Mouse (Mus musculus) heart, adult 11 months (tissue): ENCODE data around the gene Gramd4.
A peak's percentile ranks its signal among the peaks of the same experiment; 100 is the strongest.

ENCODE experiments used
- DNase-seq: peaks from one replicate; pipeline ENCODE4 v3.0.0; 2022

Gene Gramd4

DNA sequence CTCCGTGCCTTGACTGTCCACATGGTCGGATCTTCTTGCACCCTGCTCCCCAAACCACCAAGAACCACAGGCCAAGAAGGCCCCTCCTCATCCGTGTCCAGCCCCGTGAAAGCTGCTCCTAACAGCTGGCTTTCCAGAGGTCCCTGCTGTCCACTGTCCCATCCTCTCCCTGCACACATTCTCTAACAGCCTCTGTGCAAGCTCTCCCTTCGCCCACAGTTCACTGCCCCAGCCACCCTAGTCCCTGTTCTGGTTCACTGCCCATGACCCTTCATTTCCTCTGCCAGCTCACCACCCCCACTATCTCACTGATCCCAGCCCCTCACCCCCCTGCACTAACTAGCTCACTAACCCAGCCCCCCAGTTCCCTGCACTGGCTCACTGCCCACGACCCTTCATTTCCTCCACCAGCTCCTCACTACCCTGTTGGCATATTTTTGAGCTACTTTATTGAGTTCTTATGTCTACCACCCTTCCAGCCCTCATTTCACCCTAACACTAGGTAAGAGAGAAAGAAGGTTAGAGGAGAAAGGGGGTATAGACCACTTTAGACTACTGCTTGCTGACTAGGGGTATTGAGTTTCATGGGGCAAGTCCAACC lies 5.5 kb upstream of the Gramd4 start:
- peak; percentile 88 for DNase-seq

DNA sequence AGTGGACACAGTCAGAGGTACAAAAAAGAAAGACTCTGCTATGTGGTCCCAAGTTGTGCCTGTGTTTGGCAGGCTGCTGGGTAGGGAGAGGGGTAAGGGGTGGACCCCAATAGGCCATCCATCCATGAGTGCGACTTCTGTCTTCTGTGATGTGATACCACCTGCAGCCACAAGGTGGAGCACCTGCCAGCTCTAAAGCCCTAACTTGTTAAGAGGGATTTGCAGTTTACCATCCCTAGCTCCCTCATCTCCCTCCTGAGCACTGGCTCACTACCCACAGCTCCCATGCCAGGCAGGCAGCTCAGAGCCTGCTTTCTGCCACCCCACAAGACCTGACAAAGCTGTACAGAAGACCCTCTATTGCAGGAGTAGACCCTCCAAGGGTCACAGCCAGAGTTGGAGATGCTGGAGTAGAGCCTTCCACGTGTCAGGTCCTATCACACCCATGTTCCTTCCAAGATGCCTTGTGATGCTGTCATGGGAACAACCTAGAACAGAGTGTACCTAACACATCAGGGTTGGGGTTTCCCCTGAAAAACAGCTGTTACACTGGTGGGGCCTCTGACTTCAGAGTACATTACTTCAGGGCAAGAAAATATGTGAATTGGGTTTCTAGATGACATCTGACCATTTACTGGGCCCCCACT lies 3.5 kb upstream of the Gramd4 start:
- DNase-seq = peak; percentile 99

DNA sequence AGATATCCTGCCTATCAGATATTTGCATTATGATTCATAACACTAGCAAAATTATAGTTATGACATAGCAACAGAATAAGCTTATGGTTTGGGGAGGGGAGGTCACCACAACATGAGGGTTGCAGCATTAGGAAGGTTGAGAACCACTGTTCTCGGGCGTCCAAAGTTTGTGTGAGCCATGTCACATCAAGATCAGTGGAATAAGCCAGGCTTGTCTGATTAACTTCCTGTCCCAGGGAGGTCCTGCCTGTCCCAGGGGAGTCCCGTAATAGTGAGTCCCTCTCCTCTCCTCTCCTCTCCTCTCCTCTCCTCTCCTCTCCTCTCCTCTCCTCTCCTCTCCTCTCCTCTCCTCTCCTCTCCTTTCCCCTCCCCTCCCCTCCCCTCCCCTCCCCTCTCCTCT lies 2.6 kb upstream of the Gramd4 start:
- DNase-seq = peak; percentile 89

DNA sequence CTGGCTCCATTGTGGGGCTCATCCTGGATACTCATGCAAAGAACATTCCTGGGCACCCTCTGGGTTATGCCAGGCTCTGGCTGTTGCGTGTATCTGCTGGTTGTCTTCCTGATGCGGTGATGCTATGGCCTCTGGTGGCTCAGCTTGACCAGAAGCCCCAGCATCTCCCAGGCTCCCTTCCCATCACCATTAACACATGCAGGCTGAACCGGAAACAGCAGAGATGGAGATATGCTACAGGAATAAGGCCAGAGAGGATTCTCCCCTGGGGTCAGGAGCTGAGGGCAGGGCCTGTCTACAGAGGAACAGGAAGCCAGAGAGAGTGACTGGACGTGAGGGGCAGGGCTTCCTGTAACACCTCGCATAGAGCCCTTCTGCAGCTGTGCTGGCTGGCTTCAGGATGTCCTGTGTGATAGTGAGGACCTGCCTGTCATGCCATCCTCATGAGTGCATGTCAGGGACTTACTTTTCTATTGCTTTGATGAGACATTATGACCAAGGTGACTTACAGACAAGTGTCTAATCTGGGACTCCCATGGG lies 1.2 kb upstream of the Gramd4 start:
- DNase-seq = peak; percentile 97

DNA sequence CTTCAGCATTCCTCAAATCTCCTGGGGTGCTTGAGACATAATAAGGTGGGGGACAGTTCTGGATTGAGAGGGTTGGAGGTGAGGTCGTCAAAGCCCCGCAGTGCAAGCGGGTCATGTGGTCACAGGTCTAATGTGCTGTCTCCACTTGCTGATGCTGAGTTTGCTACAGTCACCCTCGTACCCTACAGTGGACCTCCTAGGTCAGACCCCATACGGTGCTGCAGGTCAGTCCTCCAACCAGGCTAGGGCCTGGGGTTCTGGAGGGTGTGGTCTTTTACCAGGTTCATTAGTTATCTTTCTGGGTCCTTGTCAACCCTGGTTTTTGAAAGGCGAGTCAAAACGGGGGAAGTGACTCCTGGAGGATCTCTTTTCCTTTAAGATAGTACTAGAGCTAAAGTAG lies 413 bp downstream of the Gramd4 start:
- DNase-seq = peak; percentile 95

DNA sequence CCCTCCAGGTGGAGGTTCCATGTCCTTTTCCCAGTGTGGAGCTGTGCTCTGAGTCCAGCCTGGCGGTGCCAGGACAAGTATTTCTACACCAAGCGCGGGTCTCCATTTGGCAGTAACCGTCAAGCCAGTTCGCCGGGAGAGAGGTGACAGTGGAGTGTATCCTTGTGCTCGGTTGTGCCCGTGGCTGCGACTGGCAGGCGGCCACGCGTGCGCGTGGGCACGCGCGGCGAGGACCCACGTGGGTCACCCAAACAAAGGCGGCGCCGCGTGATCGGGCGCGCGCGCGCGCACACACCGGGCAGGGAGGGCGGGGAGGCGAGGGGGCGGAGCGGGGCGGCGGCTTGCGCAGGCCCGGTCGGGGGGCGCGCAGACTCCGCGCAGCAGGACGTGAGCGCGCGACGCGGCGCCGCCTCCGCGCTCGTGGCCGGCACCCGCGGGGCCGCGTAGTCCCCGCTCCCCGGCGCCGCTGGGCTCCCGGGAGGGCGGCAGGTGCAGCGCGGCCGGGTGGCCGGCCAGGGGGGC lies 960 bp downstream of the Gramd4 start:
- DNase-seq = peak; percentile 99

DNA sequence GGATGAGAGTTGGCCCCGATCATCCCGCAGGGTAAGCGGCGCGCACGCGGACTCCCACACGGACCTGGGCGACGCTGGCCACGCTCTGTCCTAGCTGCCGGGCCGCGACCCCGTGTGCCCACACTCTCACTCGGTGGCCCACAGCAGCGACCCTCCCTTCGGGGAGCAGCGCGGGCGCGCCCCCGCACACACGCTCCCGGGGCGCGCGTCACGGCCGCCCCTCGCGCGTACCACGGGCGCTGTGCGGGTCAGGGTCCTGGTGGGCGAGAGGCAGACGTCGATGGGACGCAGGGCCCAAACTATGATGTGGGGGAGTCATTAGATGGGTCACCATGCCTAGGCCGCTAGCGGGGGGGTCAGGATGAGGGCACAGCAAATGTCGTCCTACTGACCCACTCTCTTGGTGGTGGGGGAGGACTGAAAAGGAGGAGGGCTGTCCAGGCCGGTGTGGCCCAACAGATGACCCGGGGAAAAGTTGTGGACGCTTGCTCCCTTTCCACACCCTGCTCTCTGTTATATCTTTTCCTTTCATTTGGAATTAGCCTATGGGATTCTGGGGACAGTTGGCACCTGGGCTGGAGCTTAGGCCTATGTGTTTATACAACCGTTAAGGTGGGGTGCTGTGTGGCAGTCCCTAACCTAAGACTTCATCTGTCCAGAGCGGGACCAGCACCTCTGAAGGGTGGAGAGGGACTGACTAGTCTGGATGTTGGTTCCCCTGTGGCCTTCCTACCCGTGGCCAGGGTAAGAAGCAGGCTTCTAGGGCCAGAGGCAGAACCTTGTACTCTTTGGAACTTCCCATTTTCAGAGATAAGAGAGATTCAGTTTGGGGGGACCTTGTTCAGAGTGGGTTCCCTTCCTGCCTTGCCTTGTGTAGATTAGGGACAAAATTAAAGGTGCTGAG lies 1.7 kb downstream of the Gramd4 start:
- DNase-seq = peak; percentile 97

DNA sequence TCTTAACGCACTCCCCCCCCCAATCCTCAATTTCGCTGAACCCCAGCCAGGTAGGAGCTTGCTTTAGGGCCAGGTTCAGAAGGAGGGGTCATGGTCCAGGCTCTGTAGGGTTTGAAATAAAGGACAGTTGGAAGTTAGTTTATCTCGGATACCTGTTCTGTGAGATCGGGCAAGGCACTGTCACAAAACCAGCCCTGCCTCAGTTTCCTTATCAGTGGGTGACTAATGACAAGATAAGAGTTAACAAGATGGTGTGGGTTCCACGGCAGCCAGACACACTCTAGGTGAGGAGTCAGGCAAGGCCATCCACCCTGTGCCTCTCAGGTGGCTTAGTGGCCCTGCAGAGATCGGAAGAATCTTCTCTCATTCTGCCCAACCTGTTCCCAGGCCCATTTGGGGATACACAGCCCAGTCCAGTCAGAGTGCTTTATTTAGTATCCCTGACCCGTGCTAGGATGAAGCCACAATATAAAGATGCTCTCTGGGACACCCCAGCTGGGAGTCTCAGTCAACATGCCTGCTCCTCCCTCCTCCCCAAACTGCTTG lies 2.4 kb downstream of the Gramd4 start:
- DNase-seq = peak; percentile 92

DNA sequence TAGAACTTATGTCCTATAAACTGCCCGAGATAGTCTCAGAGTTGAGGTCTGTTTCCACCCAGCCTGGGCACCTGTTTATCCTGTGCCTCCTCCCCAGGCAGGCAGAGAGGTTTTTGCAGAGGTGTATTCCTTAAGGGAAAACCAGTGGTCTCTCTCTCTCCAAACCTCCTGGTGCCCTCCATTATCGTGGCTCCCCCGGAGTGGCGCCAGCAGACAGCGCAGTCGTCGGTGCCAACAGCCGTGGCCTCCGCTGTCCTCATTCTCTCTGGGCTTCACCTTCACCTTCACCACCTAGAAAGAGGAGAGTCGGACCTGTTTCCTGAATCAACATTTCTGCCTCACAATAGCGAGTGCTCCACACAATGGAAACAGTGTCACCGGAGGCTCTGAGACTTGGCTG lies 3.1 kb downstream of the Gramd4 start:
- peak; percentile 94 for DNase-seq

DNA sequence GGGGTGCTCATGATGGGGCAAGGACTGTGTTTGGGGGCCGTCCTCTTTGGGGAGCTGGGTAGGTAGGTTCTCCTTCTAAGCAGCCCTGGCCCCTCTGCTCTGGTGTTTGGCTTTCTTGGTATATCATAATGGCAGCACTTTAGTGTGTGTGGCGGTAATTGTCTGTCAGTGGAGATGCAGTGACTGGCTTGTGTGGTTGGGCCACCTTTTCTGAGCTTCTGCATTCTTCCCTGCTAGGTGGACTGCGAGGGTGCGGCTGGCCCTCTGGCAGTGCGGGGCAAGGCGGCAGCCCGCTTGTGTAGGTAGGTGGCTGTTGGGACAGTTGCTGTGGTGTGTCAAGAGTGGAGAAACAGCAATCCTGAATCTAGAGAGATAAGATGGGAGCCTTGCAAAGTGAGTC lies 3.7 kb downstream of the Gramd4 start:
- peak; percentile 92 for DNase-seq

DNA sequence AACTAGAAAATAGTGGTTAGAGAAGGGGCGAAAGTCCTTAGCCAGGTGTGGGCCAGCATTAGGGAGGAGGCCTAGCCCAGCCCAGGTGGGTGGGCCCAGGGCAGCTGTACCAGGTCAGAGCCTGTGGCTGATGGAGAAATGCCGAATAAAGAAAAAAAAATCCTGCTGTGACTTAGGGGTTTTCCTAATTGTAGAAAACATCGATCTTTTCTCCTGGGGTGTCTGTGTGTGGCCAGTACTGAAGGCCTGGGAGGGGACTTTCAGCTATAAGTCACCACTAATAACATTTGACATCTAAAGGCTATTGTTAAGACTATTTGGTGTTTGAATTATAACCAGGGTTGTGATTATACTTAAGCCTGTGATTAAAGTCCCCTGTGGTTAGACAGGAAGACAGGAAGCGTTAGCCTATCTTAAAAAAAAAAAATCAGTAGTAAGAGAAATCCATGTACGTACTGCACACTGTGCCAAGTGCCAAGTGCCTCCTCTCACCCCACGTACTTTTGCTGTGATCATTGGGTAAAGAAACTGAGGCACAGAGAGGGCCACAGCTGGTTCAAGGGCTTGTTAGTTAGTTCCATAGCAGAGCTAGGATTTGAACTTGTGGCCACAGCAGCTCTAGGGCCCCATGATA lies 4.5 kb downstream of the Gramd4 start:
- no peak for DNase-seq

DNA sequence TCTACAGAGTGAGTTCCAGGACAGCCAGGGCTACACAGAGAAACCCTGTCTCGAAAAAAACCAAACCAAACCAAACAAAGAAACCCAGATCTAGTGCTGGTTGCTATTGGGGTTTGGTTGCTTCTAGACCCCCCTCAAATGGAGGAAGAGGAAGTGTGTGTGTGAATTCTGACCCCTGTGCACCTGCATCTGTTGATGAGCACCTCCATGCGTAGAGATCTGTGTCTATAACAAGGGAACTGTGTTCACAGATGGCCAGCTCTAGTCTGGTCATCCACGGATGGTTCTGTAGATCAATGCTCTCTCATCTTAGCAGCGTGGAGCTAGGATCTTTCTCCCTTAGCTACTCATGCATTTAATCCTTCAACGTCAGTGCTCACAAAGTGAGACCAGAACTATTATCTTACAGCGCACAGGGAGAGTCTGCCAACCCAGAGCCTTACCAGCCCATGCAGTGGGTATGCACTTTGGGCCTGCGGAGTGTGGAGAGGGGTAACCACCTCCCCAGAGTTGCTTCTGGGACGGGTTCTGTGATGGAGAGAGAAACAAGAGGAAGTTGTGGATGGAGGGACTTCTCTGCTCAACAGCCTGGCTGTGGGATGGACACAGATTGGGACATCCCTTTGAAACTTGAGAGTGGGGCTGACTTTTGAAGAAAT lies 6.8 kb downstream of the Gramd4 start:
- peak; percentile 80 for DNase-seq

DNA sequence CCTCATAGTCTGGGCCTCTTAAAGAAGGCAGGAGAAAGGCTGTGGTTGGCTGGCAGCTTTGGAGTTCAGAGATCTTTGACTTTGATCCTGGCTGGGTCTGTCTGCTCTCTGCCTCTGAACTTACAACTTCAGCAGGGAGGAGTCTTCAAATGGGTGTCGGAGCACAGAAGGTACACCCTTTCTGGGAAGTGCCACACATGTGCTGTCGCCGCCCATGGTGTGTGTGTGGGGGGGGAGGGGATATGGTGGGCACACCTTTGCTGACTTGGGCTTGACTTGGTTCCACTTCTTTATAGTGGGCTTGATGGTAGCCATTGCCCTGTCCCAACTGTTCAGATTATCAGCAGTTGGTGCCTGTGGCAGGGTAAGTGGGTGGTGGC lies 7.3 kb downstream of the Gramd4 start:
- peak; percentile 85 for DNase-seq

DNA sequence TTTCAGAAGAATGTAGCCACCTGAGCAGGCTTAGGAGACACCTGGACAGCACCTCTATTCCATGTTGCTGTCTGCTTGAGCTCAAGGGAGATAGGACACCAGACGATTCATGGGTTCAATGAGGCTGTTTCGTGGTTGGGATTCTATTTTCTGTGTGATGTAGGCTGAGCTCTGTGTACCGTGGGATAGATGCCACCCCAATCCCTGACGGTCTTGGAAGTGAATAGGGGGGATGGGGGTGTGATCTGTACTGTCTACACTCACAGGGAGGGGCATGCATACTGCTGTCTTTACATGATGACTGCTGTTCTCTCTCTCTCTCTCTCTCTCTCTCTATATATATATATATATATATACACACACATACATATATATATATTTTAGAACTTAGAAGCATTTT lies 7.9 kb downstream of the Gramd4 start:
- DNase-seq = peak; percentile 87

DNA sequence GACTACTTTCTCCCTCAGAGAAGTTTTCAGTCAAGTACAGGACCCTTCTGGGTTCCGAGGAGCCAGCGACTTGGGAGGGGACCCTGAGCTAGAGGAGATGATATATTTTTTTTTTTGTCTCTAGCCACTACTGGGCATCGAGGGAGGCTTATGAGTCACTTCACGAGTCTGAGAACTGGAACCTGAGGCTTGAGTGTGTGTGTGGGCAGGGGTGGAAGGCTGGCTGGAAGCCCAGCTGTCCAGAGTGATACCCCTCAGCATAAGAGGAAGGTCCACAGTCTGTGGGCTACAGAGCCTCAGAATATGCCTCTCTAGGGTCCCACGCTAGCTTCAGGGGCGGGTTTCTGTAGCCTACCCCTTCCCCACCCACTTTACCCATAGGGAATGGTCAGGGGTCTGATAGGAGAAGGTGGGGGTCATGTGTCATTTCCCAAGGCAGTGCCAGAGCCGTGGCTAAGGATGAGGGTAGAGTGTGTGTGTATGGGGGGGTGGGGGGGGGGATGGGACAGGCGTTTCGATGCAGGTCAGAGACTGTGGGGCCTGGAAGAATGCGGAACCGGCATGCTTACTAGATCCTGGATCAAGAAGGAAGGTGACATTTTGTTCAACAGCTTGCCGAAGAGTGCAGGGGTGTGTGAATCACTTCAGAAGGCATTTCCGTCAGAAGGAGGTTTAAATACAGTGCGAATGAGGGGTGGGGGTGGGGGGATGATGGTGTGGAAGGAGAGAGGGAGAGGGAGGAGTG lies 9.5 kb downstream of the Gramd4 start:
- peak; percentile 92 for DNase-seq

DNA sequence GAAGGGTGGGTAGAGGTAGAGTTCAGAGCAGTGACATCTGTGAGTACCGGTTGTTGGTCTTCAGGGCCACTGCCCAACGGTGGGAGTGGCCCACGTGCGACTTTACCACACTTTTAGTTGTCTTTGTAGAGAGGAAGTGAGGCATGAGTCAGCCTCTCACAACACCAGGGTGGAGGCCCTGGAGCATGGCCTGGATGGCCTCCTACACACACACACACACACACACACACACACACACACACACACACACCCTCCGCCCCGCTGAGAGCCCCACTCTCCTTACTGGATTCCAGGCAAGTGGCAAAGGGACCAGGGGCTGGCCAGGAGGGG lies 10.1 kb downstream of the Gramd4 start:
- peak; percentile 96 for DNase-seq

DNA sequence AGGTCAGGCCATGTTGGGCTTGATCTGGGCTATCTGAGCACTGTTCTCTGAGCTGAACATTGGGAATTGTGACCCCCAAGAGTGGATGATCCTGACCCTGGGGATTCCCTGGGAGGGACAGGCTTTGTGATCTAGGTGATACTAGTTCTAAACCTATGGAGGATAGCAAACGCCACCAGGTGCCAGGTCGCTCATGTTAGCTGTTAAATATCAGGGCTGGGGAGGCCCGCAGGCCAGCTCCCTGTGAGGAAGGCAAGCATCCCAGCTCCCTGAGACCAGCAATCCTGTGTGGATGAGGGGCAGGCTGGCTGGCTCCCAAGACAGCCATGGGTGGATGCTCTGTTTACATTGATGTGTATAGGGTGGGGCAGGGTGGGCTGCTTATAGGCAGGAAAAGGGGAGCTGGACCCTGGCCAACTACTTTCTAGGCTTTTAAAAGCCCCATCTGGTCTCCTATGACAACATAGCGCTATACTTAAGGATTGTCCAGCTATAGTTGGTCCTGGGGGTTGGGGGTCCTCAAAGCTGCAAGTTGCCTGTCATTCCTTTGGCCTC lies 10.5 kb downstream of the Gramd4 start:
- DNase-seq = peak; percentile 94

DNA sequence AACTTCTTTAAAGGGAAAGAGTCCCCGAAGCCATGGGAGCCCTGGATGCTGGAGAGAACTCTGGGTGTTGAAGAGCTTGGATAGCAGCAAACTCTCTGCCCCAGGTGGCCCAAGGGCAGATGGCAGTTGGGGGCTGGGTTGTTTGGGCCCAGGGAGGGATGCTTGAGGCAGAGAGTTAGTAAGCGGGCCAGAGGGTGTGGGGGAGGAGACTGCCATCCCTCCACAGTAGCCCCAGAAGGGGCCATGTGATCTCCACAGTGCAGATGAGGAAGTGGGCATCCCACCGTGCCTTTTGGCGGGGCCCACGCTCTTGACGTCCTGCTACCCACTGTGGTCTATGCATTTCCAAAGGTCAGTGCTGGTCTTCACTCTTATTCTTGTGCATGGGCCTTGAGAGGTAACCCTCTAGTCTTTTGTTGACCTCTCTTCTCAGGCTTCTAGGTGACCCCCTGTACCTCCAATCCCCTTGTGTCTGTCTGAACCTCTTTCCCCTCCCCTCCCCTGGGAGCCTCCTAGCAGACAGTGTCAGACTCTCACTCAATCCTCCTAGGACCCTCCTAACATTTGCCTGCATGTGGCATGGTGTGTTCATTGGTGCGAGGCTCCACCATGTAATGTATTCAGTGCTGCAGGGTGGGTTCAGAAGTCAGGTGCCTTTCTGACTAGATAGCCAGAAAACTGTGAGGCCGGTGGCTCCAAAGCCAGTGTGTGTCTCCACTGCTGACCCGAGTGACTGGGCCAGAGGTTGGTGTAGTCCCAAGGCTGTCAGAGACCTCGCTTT lies 11.7 kb downstream of the Gramd4 start:
- peak; percentile 89 for DNase-seq

DNA sequence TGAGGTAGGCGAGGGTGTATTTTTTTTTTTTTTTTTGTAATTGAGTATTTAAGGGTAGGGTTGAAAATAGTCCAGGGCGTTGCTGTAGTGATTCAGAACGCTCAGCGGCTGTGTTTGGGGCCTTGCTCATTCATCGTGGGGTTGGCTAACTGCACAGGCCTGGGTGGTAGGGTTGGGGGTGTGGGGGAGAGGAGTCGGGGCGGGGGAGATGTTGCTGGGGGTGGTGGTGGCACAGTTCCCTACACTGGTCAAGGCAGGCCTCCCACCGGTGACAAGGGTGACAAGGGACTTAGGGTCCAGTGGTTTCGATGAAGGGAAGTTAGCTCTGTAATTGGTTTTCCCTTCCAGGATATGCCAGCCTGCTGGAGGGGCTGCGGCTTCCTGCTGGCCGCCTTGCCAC lies 12.9 kb downstream of the Gramd4 start:
- DNase-seq = peak; percentile 68

DNA sequence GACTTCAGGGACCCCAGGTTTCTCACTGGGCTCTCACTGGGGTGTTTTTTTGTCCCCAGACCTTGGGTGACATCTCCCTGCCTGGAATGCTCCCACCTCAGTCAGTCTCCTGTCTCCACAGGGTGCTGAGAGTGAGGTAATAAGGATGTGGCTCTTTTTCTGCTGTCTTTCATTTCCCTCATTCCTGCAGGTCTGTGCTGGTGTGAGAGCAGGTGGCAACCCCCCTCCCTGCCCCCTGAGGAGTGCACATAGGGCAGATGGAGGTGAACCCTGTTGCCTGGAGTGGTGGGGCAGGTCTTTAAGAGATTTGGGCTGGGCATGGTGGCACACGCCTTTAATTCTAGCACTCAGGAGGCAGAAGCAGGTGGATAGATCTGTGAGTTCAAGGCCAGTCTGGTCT lies 13.7 kb downstream of the Gramd4 start:
- no peak for DNase-seq
